In the genomic region with DNA sequence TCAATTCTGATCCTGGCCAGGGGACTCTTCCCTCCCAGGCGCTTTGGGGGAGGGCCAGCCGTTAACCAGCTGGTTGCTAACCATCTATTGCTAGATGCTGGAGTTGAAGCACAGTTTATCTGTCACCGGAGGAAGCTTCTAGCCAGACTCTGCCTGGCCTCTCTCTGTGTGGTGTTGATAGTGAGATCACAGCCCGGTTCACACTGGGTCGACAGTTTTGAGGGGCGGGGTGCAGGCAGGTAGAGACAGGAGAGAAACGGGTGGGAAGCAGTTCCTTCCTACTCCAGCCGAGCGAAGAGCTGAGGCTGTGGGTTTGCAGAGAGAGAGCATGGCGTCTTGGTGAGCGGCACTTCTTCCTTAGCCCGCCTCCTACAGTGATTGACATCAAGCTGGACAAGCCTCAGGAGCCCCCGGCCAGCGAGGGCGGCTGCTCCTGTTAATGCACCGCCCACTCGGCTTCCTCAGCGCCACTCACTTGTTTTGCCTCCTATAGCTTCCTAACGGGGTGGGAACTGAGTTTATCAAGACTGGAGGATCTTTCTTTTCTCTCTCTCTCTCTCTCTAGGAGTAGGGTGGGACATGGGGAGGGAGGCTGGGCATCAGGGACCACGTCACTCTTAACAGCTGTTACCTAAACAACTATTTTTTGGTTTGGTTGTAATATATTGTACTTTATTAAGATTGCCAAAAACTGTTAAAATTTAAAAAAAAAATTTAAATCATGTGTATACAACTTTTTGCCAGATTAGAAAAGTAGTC, we compare ENCODE assay signal across 8 mouse cellular contexts. TPM values are rescaled to one million over a fixed set of nuclear protein-coding genes. Genes with fewer than 3 reads are reported as not detected.
A peak's percentile ranks its signal among the peaks of the same experiment; 100 is the strongest.
DNase-seq lines count a peak whose midpoint lies in the region; ATAC-seq and TF ChIP-seq lines count a peak whose summit lies in the region.

No protein-coding gene starts in this region.

- peak; percentile 38 to 47 for DNase-seq in frontal cortex, postnatal 14 days (ENCODE audit: low spot score in 2 of 2)
- DNase-seq in hindbrain, embryonic 11.5 days (ENCODE audit: low spot score), result peak; percentile 83
- DNase-seq in layer of hippocampus, postnatal 14 days (ENCODE audit: low spot score in 2 of 2), result peak; percentile 30 to 57
- DNase-seq in lung, postnatal 25 days (ENCODE audit: low spot score), result peak; percentile 82
- peak; percentile 55 for DNase-seq in ovary, postnatal 14 days (ENCODE audit: low spot score)
- peak; percentile 64 for DNase-seq in thymus, postnatal 14 days

- H3K4me3 ChIP-seq in E14TG2a.4 (replicated peaks; ENCODE audit: low read length), result peak overlapping the region; percentile 67
- peak overlapping the region; percentile 60 for H3K4me3 ChIP-seq in brown adipose tissue, adult 24 weeks (ENCODE audit: insufficient read depth, low read depth, low read length)
- H3K4me3 ChIP-seq in hindbrain, embryonic 11.5 days (ENCODE audit: low read depth, low read length), result 0 out of 2 replicates have a peak overlapping the region, but pooled peaks have one; percentile 4

- peak; percentile 82 for ATAC-seq in hindbrain, embryonic 11.5 days (ENCODE audit: low FRiP score)

- H3K27ac ChIP-seq in brown adipose tissue, adult 24 weeks (replicated peaks; ENCODE audit: low read depth, low read length), result no peak overlapping the region
- no peak overlapping the region for H3K27ac ChIP-seq in hindbrain, embryonic 11.5 days (ENCODE audit: low read depth, low read length)

- WGBS in hindbrain, embryonic 11.5 days, result 4% methylated on average over 20 of the region's 20 CpGs

- no peak for TF ChIP-seq CTCF in E14TG2a.4 (conservative IDR thresholded peaks at IDR 0.05; ENCODE audit: low read length)

- no peaks in the 10 kb centered on the region for H3K9me3 ChIP-seq in E14TG2a.4 (ENCODE audit: low read length)
- no peaks in the 10 kb centered on the region for H3K9me3 ChIP-seq in hindbrain, embryonic 11.5 days (ENCODE audit: control insufficient read depth, low read length)

- H3K4me1 ChIP-seq in E14TG2a.4 (replicated peaks; ENCODE audit: low read depth, low read length), result peaks cover 53% of the 10 kb centered on the region
- H3K4me1 ChIP-seq in brown adipose tissue, adult 24 weeks (ENCODE audit: control insufficient read depth, insufficient read depth, insufficient read length, low read length), result no peaks in the 10 kb centered on the region
- no peaks in the 10 kb centered on the region for H3K4me1 ChIP-seq in hindbrain, embryonic 11.5 days (replicated peaks; ENCODE audit: control insufficient read depth, insufficient read depth, low read length)

- peaks cover 36% of the 10 kb centered on the region for H3K27me3 ChIP-seq in E14TG2a.4 (ENCODE audit: insufficient read depth, low read length)
- H3K27me3 ChIP-seq in hindbrain, embryonic 11.5 days (ENCODE audit: control insufficient read depth, insufficient read depth, low read length), result no peaks in the 10 kb centered on the region

- H3K9ac ChIP-seq in hindbrain, embryonic 11.5 days (ENCODE audit: low read depth, low read length), result peak overlapping the region; percentile 25; the same call in 1 of the 2 replicates

- no peaks in the 10 kb centered on the region for H3K36me3 ChIP-seq in E14TG2a.4 (ENCODE audit: insufficient read depth, low read length)
- H3K36me3 ChIP-seq in hindbrain, embryonic 11.5 days (ENCODE audit: control insufficient read depth, insufficient read depth, low read length), result no peaks in the 10 kb centered on the region

- H3K4me2 ChIP-seq in hindbrain, embryonic 11.5 days (replicated peaks; ENCODE audit: low read depth, low read length), result peak overlapping the region; percentile 39

RNA-seq across cellular contexts. Expression of a gene that starts 21.0 kb away (rescaled TPM):
- 14.3 and 18.3 TPM in 2 replicates for polyA plus RNA-seq in brown adipose tissue, adult 24 weeks (2012; ENCODE audit: insufficient read depth, insufficient read length, missing spikeins)
- 55.0 and 59.4 TPM in 2 replicates for polyA plus RNA-seq in hindbrain, embryonic 11.5 days (2014; fragmentation: Nextera tagmentation; extraction: Ambion mirVana)
- 10 to 100 TPM; 20.2 to 22.8 TPM for total RNA-seq in layer of hippocampus, postnatal 14 days (2021)

RNA-seq across cellular contexts. Expression of a gene that starts 49.1 kb away (rescaled TPM):
- 0.79 TPM in 1 of 2 replicates, not detected in the other for polyA plus RNA-seq in brown adipose tissue, adult 24 weeks (2012; ENCODE audit: insufficient read depth, insufficient read length, missing spikeins)
- polyA plus RNA-seq in hindbrain, embryonic 11.5 days (2014; fragmentation: Nextera tagmentation; extraction: Ambion mirVana), result 0.21 and 1.6 TPM in 2 replicates
- total RNA-seq in layer of hippocampus, postnatal 14 days (2021), result 1 to 10 TPM; 5.6 to 6.0 TPM

RNA-seq across cellular contexts. Expression of a gene that starts 49.3 kb away (rescaled TPM):
- 244 and 297 TPM in 2 replicates for polyA plus RNA-seq in brown adipose tissue, adult 24 weeks (2012; ENCODE audit: insufficient read depth, insufficient read length, missing spikeins)
- 20.8 and 25.8 TPM in 2 replicates for polyA plus RNA-seq in hindbrain, embryonic 11.5 days (2014; fragmentation: Nextera tagmentation; extraction: Ambion mirVana)
- 10 to 100 TPM; 62.7 to 63.9 TPM for total RNA-seq in layer of hippocampus, postnatal 14 days (2021)

Comparison
In these comparisons a context has a peak if more than half of its experiments do, and no peak if none do; other contexts are left out.
1. H3K4me3 ChIP-seq: peak in every context shown above with its lines; median percentile 67 in E14TG2a.4; 60 in brown adipose tissue, adult 24 weeks; 4 in hindbrain, embryonic 11.5 days.